Mouse (Mus musculus) G1E (cell line): ENCODE measurements around the gene Gm49450. TPM values are rescaled to one million over a fixed set of nuclear protein-coding genes. Genes with fewer than 3 reads are reported as not detected.
A peak's percentile ranks its signal among the peaks of the same experiment; 100 is the strongest.
"Not testable (repeated sequence)": the region's sequence is repeated elsewhere in the genome, so short reads cannot be mapped to it uniquely, and the experiment has no call there.

Experiments
- ATAC-seq: 2 replicates; pipeline ENCODE4 v1.8.0; 2016; ENCODE audit warnings: mild to moderate bottlenecking; ENCODE audit not compliant: insufficient number of reproducible peaks, poor library complexity, low FRiP score, severe bottlenecking; ENCODE audit errors: extremely low read depth
- DNase-seq: peaks from one replicate; pipeline ENCODE4 v3.0.0; 2012; ENCODE audit warnings: low spot score
- H3K27me3 ChIP-seq: 2 replicates; pipeline ENCODE4 v1.6.1; 2012; ENCODE audit warnings: mild to moderate bottlenecking, low read length, inconsistent platforms; ENCODE audit not compliant: insufficient read depth
- H3K36me3 ChIP-seq: replicated peaks from 2 replicates; pipeline ENCODE3; 2012; ENCODE audit warnings: mild to moderate bottlenecking, inconsistent platforms
- H3K4me1 ChIP-seq: 2 replicates; pipeline ENCODE4 v1.6.1; 2012; ENCODE audit warnings: low read depth, low read length, inconsistent platforms, mixed read lengths; ENCODE audit not compliant: insufficient read depth
- H3K4me3 ChIP-seq: 2 replicates; pipeline ENCODE4 v1.5.1; 2012; ENCODE audit warnings: low read depth, mild to moderate bottlenecking, inconsistent platforms, low read length, moderate library complexity, mixed read lengths
- H3K9me3 ChIP-seq: replicated peaks from 2 replicates; pipeline ENCODE4 v1.6.1; 2012; ENCODE audit warnings: inconsistent platforms
- CTCF ChIP-seq: IDR thresholded peaks from 2 replicates; pipeline ENCODE4 v1.5.1; 2012; ENCODE audit warnings: low read depth, low read length, inconsistent platforms, mixed read lengths
- GATA1 ChIP-seq: IDR thresholded peaks from 2 replicates; pipeline ENCODE4 v1.6.1; 2012; ENCODE audit warnings: borderline replicate concordance, low read length, inconsistent platforms, mixed read lengths
- GATA2 ChIP-seq: IDR thresholded peaks from 2 replicates; pipeline ENCODE4 v1.6.1; 2012; ENCODE audit warnings: low read depth, low read length, inconsistent platforms, borderline replicate concordance
- POLR2AphosphoS5 ChIP-seq: IDR thresholded peaks from 2 replicates; pipeline ENCODE4 v1.6.1; 2012; ENCODE audit warnings: low read depth, low read length, inconsistent platforms; ENCODE audit not compliant: insufficient replicate concordance
- TAL1 ChIP-seq: conservative IDR thresholded peaks from 2 replicates; pipeline ENCODE4 v1.6.1; 2012; ENCODE audit warnings: low read depth, low read length, inconsistent platforms, mixed read lengths
- polyA plus RNA-seq: library from polyadenylated mRNA; stranded (reverse); fragments of >175 nt; gene quantifications from 2 replicates; pipeline ENCODE4 v1.2.3, GENCODE M21; 2012
- total RNA-seq, 2 experiments: library from RNA; stranded (forward) in 1 of 2; stranded (reverse) in 1 of 2; fragments of 200-1000 nt in 1 of 2; fragments of >200 nt in 1 of 2; fragmentation: Nextera tagmentation in 1 of 2; gene quantifications; 2 replicates each; pipeline ENCODE4 v1.2.3; 2014 to 2017

Gene Gm49450
- total and polyA plus RNA-seq, 3 experiments = not detected

- no peak for ATAC-seq
- H3K4me1 ChIP-seq = peaks cover 17% of the 10 kb centered on the region
- H3K36me3 ChIP-seq = no peaks in the 10 kb centered on the region
- H3K27me3 ChIP-seq = peaks cover 21% of the 10 kb centered on the region
- H3K9me3 ChIP-seq = no peaks in the 10 kb centered on the region
- no peak overlapping the region for H3K4me3 ChIP-seq
- DNase-seq = no peak
- TF ChIP-seq POLR2AphosphoS5 (no peak), GATA1 (no peak), TAL1 (no peak), CTCF (no peak), GATA2 (no peak)
These were observed 2.6 kb upstream of the Gm49450 start for GRCm38 (mm10) chr15:98956000-98956399.

GRCm38 (mm10) chr15:98955324-98955723, 2.0 kb upstream of the Gm49450 start:
- Histone ChIP-seq H3K27me3 (peaks cover 19% of the 10 kb centered on the region), H3K4me1 (peaks cover 17% of the 10 kb centered on the region), H3K4me3 (no peak overlapping the region), H3K9me3 (no peaks in the 10 kb centered on the region), H3K36me3 (no peaks in the 10 kb centered on the region)
- ATAC-seq = no peak
- TF ChIP-seq POLR2AphosphoS5 (no peak), CTCF (no peak), GATA2 (no peak), GATA1 (no peak)
- DNase-seq = no peak

GRCm38 (mm10) chr15:98954425-98955253, 1.3 kb upstream of the Gm49450 start:
- H3K4me1 ChIP-seq = peaks cover 17% of the 10 kb centered on the region
- no peaks in the 10 kb centered on the region for H3K9me3 ChIP-seq
- H3K27me3 ChIP-seq = peaks cover 18% of the 10 kb centered on the region
- DNase-seq (no peak), ATAC-seq (no peak)
- no peaks in the 10 kb centered on the region for H3K36me3 ChIP-seq
- TF ChIP-seq GATA1 = no peak
- H3K4me3 ChIP-seq = no peak overlapping the region

- DNase-seq = peak; percentile 64
- Histone ChIP-seq H3K27me3 (peaks cover 16% of the 10 kb centered on the region), H3K4me3 (peak overlapping the region; percentile 76), H3K9me3 (no peaks in the 10 kb centered on the region), H3K36me3 (no peaks in the 10 kb centered on the region), H3K4me1 (peaks cover 17% of the 10 kb centered on the region)
- no peak for TF ChIP-seq POLR2AphosphoS5
- ATAC-seq = 0 out of 2 replicates have a peak, but pooled peaks have one; percentile 15
These were observed 475 bp downstream of the Gm49450 start for GRCm38 (mm10) chr15:98952751-98953400.

GRCm38 (mm10) chr15:98952063-98952455, 1.3 kb downstream of the Gm49450 start:
- no peak for TF ChIP-seq POLR2AphosphoS5
- no peak for TF ChIP-seq GATA1
- no peak for ATAC-seq
- Histone ChIP-seq H3K36me3 (no peaks in the 10 kb centered on the region), H3K4me1 (peaks cover 17% of the 10 kb centered on the region), H3K27me3 (peaks cover 16% of the 10 kb centered on the region), H3K9me3 (no peaks in the 10 kb centered on the region), H3K4me3 (0 out of 2 replicates have a peak overlapping the region, but pooled peaks have one; percentile 27)
- DNase-seq = no peak

GRCm38 (mm10) chr15:98951122-98952062, 2.0 kb downstream of the Gm49450 start:
- not testable (repeated sequence) for DNase-seq

More at GRCm38 (mm10) chr15:98951122-98952062, 2.0 kb downstream of the Gm49450 start:
- not testable (repeated sequence) for ATAC-seq, H3K36me3 ChIP-seq, H3K9me3 ChIP-seq
- Histone ChIP-seq H3K27me3 (peaks cover 16% of the 10 kb centered on the region), H3K4me1 (peaks cover 17% of the 10 kb centered on the region), H3K4me3 (peak overlapping the region; percentile 60; the same call in 1 of the 2 replicates)
